Mouse (Mus musculus): ENCODE measurements around the gene Wwc1. TPM values are rescaled to one million over a fixed set of nuclear protein-coding genes. Genes with fewer than 3 reads are reported as not detected.
A peak's percentile ranks its signal among the peaks of the same experiment; 100 is the strongest.
"Not testable (repeated sequence)": the region's sequence is repeated elsewhere in the genome, so short reads cannot be mapped to it uniquely, and the experiment has no call there.

Gene Wwc1
- total RNA-seq, 2 experiments from 2014 or later, result 0.47 to 0.52 TPM

GRCm38 (mm10) chr11:35837156-35838126 lies 142.9 kb downstream of the Wwc1 start:
- DNase-seq, result no peak

DNA sequence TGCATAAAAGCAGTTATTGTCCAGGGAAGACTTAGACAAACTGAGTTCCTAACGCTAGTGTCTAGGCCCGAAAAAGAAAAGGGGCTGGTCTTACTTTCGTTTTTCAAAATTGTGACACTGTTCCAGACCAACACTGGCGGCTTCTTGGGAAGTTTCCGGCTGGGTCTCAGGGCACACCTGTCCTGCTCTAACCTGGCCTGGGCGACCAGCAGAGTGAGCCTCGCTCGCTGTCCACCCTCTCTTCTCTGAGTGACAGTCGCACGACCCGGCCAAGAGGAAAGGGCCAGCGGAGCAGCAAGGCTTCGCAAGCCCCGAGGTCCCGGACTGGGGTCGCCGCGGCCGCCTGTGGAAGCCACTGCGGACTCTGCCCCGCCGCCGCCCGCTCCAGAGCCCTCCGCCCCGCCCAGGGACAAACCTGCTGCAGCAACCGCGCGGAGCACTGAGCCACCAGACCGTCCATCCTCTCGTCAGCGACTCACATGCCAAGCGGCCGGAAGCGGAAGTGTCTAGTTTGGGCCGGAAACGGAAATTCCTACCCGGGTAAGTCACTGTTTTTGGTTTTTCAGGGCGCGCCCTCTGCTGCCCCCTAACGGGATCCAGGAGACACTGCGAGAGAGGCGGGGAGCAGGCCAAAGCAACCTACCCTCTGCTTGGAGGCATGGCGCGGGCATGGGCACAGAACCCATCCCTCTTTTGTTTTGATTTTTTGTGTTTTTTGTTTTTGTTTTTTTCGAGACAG lies 146.1 kb downstream of the Wwc1 start, which contains the start of gene Rars:
TSS of gene Rars (minus strand) at position 485 of the 739 bp plus-strand sequence.
- DNase-seq, result peak; percentile 91

GRCm38 (mm10) chr11:35833270-35833669 lies 147.1 kb downstream of the Wwc1 start:
- no peak for DNase-seq

DNA sequence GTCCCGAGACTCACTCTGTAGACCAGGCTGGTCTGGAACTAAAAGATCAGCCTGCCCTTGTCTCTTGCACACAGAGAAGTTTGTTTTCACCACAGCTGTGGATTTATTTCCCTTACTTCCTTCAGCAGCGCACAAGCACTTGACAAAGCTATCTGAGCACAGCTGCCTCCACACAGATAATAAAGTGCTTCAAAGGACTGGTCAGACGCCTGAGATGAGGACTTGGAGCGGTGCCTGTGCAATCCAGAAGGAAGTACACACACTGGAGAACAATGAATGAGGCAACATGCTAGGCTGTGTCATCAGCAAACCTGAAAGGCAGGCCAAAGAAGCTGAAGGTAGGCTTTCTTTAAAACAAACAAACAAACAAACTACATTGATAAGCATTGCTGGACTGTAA lies 148.2 kb downstream of the Wwc1 start:
- DNase-seq, result no peak

GRCm38 (mm10) chr11:35827714-35828113 lies 152.6 kb downstream of the Wwc1 start:
- DNase-seq, result no peak

DNA sequence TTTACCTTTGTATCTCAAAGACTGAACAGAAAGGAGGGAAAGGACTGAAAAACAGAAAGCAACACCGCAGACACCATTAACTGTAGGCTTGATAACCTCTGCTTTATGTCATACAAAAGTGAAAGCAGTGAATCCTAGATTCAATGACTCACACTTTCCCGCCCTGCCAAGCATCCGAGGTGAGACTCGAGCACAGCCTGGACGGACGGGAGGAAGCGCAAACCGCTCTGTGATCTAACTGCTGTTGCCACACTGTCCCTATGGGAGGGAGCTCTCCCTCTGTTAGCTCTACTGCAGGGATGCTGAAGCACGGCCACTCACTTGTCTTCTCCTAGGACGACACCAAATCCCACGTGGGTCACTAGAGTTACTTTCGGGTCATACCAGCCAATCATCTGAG lies 164.0 kb downstream of the Wwc1 start:
- no peak for DNase-seq

GRCm38 (mm10) chr11:35811458-35811857 lies 168.9 kb downstream of the Wwc1 start:
- DNase-seq, result no peak

- DNase-seq, result no peak
Observed at GRCm38 (mm10) chr11:35801332-35801731, 179.0 kb downstream of the Wwc1 start.

DNA sequence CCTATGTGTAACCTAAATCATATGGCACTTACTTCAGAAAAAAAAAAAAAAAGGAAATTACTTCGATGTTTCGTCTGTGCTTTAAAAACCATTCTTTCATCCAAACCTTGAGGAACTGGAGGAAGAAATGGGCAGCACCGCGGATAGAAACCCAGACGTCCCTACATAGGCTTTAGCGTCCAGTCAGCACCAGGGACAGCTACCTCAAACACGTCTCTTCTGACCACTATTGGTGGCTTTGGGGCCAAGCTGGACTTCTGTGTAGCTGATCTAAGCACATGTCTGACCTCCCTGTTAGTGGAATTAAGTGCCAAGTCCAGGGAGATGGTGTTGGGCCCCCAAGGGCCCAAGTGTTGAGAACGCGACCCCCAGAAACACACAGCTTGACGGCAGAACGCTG lies 181.5 kb downstream of the Wwc1 start, which contains the start of gene Fbll1:
TSS of gene Fbll1 (minus strand) at position 11 of the 400 bp plus-strand sequence.
- peak; percentile 36 for DNase-seq

GRCm38 (mm10) chr11:35798495-35798820 lies 181.9 kb downstream of the Wwc1 start:
- no peak for DNase-seq

- DNase-seq, result peak; percentile 9
Observed at GRCm38 (mm10) chr11:35797751-35798494, 182.4 kb downstream of the Wwc1 start.

GRCm38 (mm10) chr11:35792800-35793199 lies 187.5 kb downstream of the Wwc1 start:
- not testable (repeated sequence) for DNase-seq

DNA sequence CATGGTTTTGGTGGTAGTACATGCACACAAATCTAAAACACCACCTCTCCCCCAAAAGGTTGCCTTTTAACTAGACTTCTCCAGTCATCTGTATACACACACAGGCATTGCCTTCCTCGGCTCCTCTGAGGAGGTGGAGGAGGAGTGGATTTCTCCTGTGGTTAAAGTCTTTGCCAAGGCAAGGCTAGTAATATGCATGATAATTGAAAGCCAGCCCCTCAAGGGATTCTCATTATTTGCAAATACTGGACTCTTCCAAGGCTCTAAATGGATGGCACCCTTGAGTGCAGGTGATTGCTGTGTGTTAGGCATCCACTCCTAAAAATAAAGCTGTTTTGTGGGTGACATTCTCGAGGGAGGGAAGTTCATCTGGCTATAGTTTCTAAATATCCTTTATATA lies 191.9 kb downstream of the Wwc1 start:
- DNase-seq, result no peak

Other genes with a start within 250 kb of the Wwc1 start
- 10 to 100 TPM; 21.4 to 23.3 TPM for gene Pank3, start 211.0 kb downstream of the Wwc1 start, total RNA-seq (2021)
- under 1 TPM in 1 of 2 experiments, not detected in 1; 0.16 TPM for gene Fbll1, start 181.6 kb downstream of the Wwc1 start, total RNA-seq (2021)
- gene Rars, start 146.0 kb downstream of the Wwc1 start, total RNA-seq (2021), result 10 to 100 TPM; 54.2 to 59.1 TPM